Mouse (Mus musculus) Muller cell, postnatal 12 days (primary cell): ENCODE measurements around the gene Baiap2l1.
A peak's percentile ranks its signal among the peaks of the same experiment; 100 is the strongest.
"Not testable (repeated sequence)": the region's sequence is repeated elsewhere in the genome, so short reads cannot be mapped to it uniquely, and the experiment has no call there.

ENCODE experiments used
- DNase-seq: peaks from one replicate; pipeline ENCODE4 v3.0.0-alpha.2; 2015; ENCODE audit errors: inconsistent ontology term

The Baiap2l1 gene

GRCm38 (mm10) chr5:144357881-144358591, at the start of gene Baiap2l1:
TSS of gene Baiap2l1 (minus strand) at chr5:144358112.
- peak; percentile 98 for DNase-seq

GRCm38 (mm10) chr5:144406256-144406655, 48.3 kb upstream of the Baiap2l1 start:
- no peak for DNase-seq

- no peak for DNase-seq
Measured at GRCm38 (mm10) chr5:144400821-144401220, 42.9 kb upstream of the Baiap2l1 start.

- no peak for DNase-seq
Measured at GRCm38 (mm10) chr5:144397566-144397965, 39.7 kb upstream of the Baiap2l1 start.

- no peak for DNase-seq
Measured at GRCm38 (mm10) chr5:144394142-144394541, 36.2 kb upstream of the Baiap2l1 start.

- DNase-seq, result peak; percentile 24
Measured at GRCm38 (mm10) chr5:144387851-144388250, 29.9 kb upstream of the Baiap2l1 start.

- no peak for DNase-seq
Measured at GRCm38 (mm10) chr5:144383936-144384335, 26.0 kb upstream of the Baiap2l1 start.

- DNase-seq, result no peak
Measured at GRCm38 (mm10) chr5:144381782-144382181, 23.9 kb upstream of the Baiap2l1 start.

GRCm38 (mm10) chr5:144380689-144381088, 22.8 kb upstream of the Baiap2l1 start:
- DNase-seq, result no peak

GRCm38 (mm10) chr5:144379431-144379830, 21.5 kb upstream of the Baiap2l1 start:
- DNase-seq, result no peak

GRCm38 (mm10) chr5:144372885-144373284, 15.0 kb upstream of the Baiap2l1 start:
- DNase-seq, result no peak

- no peak for DNase-seq
Measured at GRCm38 (mm10) chr5:144372177-144372576, 14.3 kb upstream of the Baiap2l1 start.

GRCm38 (mm10) chr5:144370986-144371385, 13.1 kb upstream of the Baiap2l1 start:
- DNase-seq, result no peak

GRCm38 (mm10) chr5:144368661-144369205, 10.8 kb upstream of the Baiap2l1 start:
- no peak for DNase-seq

- not testable (repeated sequence) for DNase-seq
Measured at GRCm38 (mm10) chr5:144366551-144366950, 8.6 kb upstream of the Baiap2l1 start.

- DNase-seq, result no peak
Measured at GRCm38 (mm10) chr5:144364680-144365357, 6.9 kb upstream of the Baiap2l1 start.

- DNase-seq, result peak; percentile 41
Measured at GRCm38 (mm10) chr5:144360346-144360745, 2.4 kb upstream of the Baiap2l1 start.

GRCm38 (mm10) chr5:144359886-144360285, 2.0 kb upstream of the Baiap2l1 start:
- no peak for DNase-seq

- DNase-seq, result no peak
Measured at GRCm38 (mm10) chr5:144358592-144358917, 643 bp upstream of the Baiap2l1 start.

- DNase-seq, result no peak
Measured at GRCm38 (mm10) chr5:144357551-144357880, 396 bp downstream of the Baiap2l1 start.

- peak; percentile 44 for DNase-seq
Measured at GRCm38 (mm10) chr5:144356776-144357455, 996 bp downstream of the Baiap2l1 start.

- DNase-seq, result no peak
Measured at GRCm38 (mm10) chr5:144352250-144353047, 5.5 kb downstream of the Baiap2l1 start.
